Mouse (Mus musculus) T-helper 2 cell (primary cell): Measurements from ENCODE around the gene Ttc33.

Experiments
- in situ Hi-C: fragments of 300-600 bp; cut with MboI, MseI; formaldehyde crosslinking; loops from one replicate; pipeline ENCODE4 v1.15.1; 2025; ENCODE audit warnings: high pct_unique_total_duplicates

The Ttc33 gene

GRCm38 (mm10) chr15:5185366-5186292 is at the start of gene Ttc33:
Gene Ttc33, plus strand, starts transcription at chr15:5185525.
- in situ Hi-C loops, result loop anchor here (25.0 kb wide), 1 partner anchor 1027 kb away; no protein-coding TSS in a partner anchor

DNA sequence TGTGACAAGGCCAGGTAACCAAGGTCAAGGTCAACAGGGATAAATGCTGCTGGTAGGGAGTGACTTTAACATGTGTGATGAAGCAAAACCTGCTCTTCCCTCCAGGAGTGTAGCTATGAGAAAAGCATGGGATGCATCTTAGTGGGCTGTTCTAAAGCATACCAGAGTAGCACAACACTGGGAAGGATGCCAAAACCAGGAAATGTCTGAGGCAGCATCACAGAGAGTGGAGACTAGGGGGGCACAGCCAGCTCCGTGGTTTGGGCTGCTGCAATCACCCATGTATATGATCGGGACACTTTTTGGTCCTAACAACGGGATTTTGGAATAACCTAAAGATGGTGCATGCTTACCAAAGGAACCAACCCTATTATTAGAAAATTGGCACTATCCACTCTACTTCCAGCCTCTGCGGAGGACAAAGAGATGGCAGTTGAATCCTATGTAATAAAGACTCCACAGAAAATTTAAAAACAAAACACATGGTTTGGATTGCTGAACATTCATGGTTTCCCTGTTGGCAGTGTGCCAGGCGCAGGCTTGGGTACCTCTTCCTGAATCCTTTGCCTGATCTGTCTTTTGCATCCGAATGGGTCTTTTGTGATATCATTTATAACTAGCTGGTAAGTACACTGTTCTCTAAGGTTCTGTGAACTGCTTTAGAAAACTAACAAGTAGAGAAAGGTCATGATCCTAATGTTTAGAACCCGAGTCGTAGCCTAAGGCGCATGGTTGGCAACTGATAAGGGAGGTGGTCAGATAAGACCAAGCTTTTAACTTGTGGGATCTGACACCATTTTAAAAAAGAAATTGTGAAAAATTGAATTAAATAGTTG is 47.1 kb upstream of the Ttc33 start:
- in situ Hi-C loops, result loop anchor here (25.0 kb wide), 1 partner anchor 1449 kb away; no protein-coding TSS in a partner anchor

GRCm38 (mm10) chr15:5139366-5139765 is 46.0 kb upstream of the Ttc33 start:
- in situ Hi-C loops, result loop anchor here (25.0 kb wide), 1 partner anchor 1448 kb away; no protein-coding TSS in a partner anchor

- in situ Hi-C loops, result loop anchor here (25.0 kb wide), 1 partner anchor 1447 kb away; no protein-coding TSS in a partner anchor
These were observed 45.5 kb upstream of the Ttc33 start for GRCm38 (mm10) chr15:5139863-5140262.

DNA sequence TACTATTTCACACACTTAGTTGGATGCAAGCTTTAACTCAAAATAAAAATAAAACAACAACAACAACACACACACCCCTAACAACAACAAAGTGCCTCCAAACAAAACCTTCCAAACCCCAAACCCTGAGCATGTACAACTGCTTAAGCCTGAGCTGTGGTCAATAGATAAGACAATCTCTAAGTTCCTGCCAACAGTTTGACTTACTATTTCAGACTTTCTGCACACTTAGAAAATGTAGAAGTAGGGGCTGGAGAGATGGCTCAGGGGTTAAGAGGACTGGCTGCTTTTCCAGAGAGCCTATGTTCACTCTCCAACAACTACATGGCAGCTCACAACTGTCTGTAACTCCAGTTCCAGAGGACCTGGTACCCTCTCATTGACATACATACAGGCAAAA is 45.0 kb upstream of the Ttc33 start:
- in situ Hi-C loops, result loop anchor here (25.0 kb wide), 1 partner anchor 1447 kb away; no protein-coding TSS in a partner anchor

DNA sequence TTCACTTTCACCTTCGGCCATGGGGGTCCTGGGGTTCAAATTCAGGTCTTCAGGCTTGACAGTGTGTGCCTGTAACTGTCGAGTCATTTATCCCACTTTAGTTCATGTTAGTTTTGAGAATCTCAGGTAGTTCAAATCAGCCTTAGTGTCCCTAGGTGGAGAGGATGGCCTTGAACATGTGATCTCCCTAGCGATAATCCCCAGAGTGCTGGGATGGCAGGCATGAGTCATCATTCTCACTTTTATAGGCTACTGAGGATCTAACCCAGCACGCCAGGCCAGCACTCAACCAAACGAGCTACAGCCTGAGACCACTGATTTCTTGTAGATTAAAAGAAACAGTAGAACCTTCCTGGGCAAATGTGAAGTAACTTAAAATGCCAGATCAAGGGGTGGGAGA is 43.3 kb upstream of the Ttc33 start:
- in situ Hi-C loops, result loop anchor here (25.0 kb wide), 1 partner anchor 1445 kb away; no protein-coding TSS in a partner anchor

- in situ Hi-C loops, result loop anchor here (25.0 kb wide), 1 partner anchor 1445 kb away; no protein-coding TSS in a partner anchor
These were observed 42.6 kb upstream of the Ttc33 start for GRCm38 (mm10) chr15:5142714-5143113.

DNA sequence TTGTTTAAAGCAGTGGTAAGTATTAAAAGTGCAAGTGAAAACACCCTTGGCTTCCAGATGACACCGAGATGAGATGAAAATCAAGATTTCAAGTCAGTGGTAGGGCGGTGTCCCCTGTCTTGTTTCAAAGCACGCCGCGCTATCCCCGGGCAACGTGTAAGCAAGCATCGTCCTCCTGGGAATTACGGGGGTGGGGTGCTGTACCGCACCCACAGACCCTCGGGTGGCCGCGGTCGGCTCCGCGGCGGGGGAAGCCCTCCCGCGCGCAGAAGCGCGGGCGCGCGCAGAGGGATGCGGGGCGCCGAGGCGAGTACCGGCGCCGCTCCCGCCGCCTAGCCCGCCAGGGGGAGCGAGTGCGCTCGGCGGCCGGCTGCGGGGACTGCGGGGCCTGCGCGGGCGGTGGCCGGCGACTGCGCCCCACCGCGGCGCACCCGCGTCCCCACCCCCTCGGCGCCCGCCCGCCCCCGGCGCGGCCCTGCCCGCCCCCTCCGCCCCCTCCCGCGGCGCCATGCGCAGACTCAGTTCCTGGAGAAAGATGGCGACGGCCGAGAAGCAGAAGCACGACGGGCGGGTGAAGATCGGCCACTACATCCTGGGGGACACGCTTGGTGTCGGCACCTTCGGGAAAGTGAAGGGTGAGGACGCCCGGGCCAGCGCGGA is 41.8 kb upstream of the Ttc33 start, which contains the start of gene Prkaa1:
Prkaa1 (plus strand) TSS at position 501 of the 660 bp plus-strand sequence.
- in situ Hi-C loops, result loop anchor here (25.0 kb wide), 1 partner anchor 1444 kb away; no protein-coding TSS in a partner anchor

- in situ Hi-C loops, result loop anchor here (25.0 kb wide), 1 partner anchor 1443 kb away; no protein-coding TSS in a partner anchor
These were observed 41.1 kb upstream of the Ttc33 start for GRCm38 (mm10) chr15:5144021-5144778.

- in situ Hi-C loops, result loop anchor here (5.0 to 25.0 kb wide), 3 partner anchors 37 to 1442 kb away; no protein-coding TSS in a partner anchor
These were observed 40.0 kb upstream of the Ttc33 start for GRCm38 (mm10) chr15:5145196-5145945.

- in situ Hi-C loops, result loop anchor here (5.0 to 25.0 kb wide), 3 partner anchors 33 to 1438 kb away; no protein-coding TSS in a partner anchor
These were observed 36.1 kb upstream of the Ttc33 start for GRCm38 (mm10) chr15:5149187-5149586.

DNA sequence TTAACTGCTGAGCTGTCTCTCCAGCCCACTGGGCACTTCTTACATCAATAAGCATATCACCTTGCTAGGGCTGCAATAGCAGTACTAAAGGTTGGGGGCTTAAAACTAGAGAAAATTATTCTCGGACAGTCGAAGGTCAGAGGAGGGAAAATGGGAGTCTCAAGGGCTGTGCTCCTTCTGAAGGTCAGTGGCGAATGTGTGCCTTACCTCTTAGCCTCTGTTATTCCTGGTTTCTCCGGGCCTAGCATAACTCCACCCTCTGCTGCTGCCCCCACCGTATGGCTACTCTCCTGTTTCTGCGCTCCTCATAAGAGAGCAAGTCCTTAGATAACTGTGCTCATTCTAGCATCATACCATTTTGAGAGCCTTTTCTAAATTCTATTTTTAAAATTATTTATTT is 33.2 kb upstream of the Ttc33 start:
- in situ Hi-C loops, result no loop called here

- in situ Hi-C loops, result no loop called here
These were observed 30.7 kb upstream of the Ttc33 start for GRCm38 (mm10) chr15:5154621-5155020.

GRCm38 (mm10) chr15:5155093-5155492 is 30.2 kb upstream of the Ttc33 start:
- in situ Hi-C loops, result no loop called here

DNA sequence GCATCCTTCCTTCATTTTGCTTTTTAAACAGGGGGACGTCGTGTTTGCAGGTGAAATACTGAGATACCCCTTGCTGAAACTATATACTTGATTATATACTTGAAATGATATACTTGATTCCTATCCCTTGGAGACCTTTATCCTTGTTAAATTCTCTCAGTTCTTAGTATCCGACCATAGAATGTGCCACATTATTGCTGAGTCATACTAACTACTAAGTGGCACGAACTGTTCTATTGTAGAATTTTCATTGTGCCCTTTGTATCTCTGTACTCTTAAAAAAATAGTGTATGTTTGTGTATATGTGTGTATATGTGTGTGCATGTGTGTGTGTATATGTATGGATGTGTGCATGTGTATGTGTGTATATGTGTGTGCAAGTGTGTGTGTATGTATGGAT is 29.0 kb upstream of the Ttc33 start:
- in situ Hi-C loops, result no loop called here

DNA sequence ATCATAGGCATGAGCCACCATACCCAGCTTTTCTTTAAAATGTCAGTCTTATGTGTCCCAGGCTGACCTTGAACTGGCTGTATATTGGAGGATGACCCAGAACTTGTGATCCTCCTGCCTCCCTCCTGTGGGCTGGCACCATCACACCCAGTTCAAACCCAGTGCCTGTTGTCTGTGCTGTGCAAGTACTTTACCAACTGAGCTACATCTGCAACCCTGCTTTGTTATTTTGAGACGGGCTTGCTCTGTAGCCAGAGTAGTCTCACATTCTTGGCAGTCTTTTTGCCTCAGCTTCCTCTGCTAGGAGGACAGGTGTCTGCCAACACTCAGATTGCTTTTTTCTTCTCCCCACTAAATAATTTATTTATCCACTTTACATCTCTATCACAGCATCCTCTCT is 27.9 kb upstream of the Ttc33 start:
- in situ Hi-C loops, result no loop called here

DNA sequence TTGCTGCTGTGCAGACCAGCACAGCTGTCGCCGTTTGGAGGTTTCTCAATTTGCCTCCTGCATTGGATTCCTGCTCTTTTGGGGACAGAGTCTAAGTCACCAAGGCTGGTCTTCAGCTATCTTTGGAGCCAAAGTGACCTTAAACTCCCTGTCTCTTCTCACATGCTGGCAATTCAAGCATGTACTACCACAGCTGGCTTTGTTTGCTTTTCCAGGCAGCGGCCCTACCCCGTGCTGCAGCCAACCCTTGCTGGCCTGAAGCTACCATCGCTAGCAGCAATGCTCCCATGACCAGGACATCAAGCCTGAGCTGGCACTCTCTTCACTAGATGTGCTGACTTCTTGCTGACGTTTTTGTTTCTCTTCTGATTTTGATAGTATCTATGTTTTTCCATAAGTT is 26.5 kb upstream of the Ttc33 start:
- in situ Hi-C loops, result no loop called here

GRCm38 (mm10) chr15:5165121-5165773 is 20.1 kb upstream of the Ttc33 start:
- in situ Hi-C loops, result no loop called here
